Mouse (Mus musculus): ENCODE measurements around the gene Ccdc88b.

- TF ChIP-seq POLR2A (IDR thresholded peaks at IDR 0.05; ENCODE audit: insufficient read depth, low read length) (no peak), CTCF (IDR thresholded peaks at IDR 0.05; ENCODE audit: low read depth, low read length) (no peak), EP300 (IDR thresholded peaks at IDR 0.05; ENCODE audit: insufficient read depth, low read depth, low read length) (no peak)
These were observed 41.6 kb upstream of the Ccdc88b start for GRCm38 (mm10) chr19:6899641-6900040.

All from ES-Bruce4 (cell line).